Mouse (Mus musculus): ENCODE measurements at regions not wholly inside any gene's neighbourhood (a gene's known extent, or its start where the extent isn't known, plus 50 kb on each side); places are given as distances from the start of the nearest gene placed in this dataset.

DNA sequence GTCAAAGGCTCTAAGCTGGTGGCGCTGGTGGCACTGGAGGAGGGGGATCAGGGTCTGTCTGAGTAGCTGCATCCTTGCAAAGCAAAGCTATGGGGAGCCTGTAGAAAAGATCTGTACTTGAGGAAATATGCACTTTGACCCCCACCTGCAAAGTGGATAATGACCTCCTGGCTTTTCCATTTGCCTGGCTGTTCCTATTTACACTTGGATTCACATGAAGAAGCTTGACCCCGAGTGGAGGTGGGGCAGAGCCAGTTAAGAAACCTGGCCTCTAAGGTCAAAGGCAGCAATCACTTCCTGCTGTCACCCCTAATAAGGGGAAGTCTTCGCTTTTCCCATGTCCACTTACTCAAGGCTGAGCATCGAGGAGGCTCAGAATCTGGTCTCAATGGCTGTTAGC lies 145.7 kb upstream of the Fam19a5 start:
- ATAC-seq (replicated peaks; ENCODE audit: low FRiP score, low TSS enrichment, low read depth) (no peak), DNase-seq (ENCODE audit: low spot score) (no peak)
- WGBS: 66% methylated on average over 4 of the region's 4 CpGs
- Histone ChIP-seq H3K9me3 (ENCODE audit: control insufficient read depth, low read length) (no peaks in the 10 kb centered on the region), H3K4me3 (ENCODE audit: low read depth, low read length) (no peak overlapping the region), H3K27ac (ENCODE audit: low read depth) (no peak overlapping the region), H3K36me3 (ENCODE audit: control insufficient read depth, insufficient read depth, low read length) (no peaks in the 10 kb centered on the region), H3K9ac (ENCODE audit: low read length) (no peak overlapping the region), H3K4me2 (ENCODE audit: low read length) (no peak overlapping the region), H3K4me1 (replicated peaks; ENCODE audit: control insufficient read depth, insufficient read depth, low read length) (no peaks in the 10 kb centered on the region), H3K27me3 (replicated peaks; ENCODE audit: control insufficient read depth, insufficient read depth, low read length) (no peaks in the 10 kb centered on the region)

- Histone ChIP-seq H3K4me1 (replicated peaks; ENCODE audit: control insufficient read depth, insufficient read depth, low read length) (no peaks in the 10 kb centered on the region), H3K27ac (ENCODE audit: low read depth) (no peak overlapping the region), H3K27me3 (replicated peaks; ENCODE audit: control insufficient read depth, insufficient read depth, low read length) (no peaks in the 10 kb centered on the region), H3K4me3 (ENCODE audit: low read depth, low read length) (no peak overlapping the region), H3K36me3 (ENCODE audit: control insufficient read depth, insufficient read depth, low read length) (no peaks in the 10 kb centered on the region), H3K9ac (ENCODE audit: low read length) (no peak overlapping the region), H3K4me2 (ENCODE audit: low read length) (no peak overlapping the region), H3K9me3 (ENCODE audit: control insufficient read depth, low read length) (no peaks in the 10 kb centered on the region)
- DNase-seq (ENCODE audit: low spot score) (no peak), ATAC-seq (replicated peaks; ENCODE audit: low FRiP score, low TSS enrichment, low read depth) (no peak)
- WGBS: 87% methylated on average over 5 of the region's 5 CpGs
Measured at GRCm38 (mm10) chr15:87405689-87406088, 138.4 kb upstream of the Fam19a5 start.

DNA sequence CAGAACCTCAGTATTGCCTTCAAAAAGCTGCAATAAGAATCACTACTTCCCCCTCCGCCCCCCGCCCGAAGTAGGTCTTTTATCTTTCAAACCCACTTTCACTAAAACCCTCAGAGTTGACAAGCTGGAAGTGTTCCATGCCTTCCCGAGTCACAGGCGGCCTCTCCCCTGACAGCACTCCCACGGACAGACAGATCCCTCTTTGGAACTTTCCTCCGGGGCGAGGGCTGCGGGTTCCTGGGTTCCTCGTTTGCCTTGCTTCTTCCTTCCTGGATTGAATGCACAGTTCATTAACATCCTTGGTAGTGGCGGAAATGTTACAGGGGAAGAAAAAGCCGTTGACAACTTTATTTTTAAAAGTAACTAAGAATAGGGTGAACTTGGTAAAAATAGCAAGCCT lies 132.1 kb upstream of the Fam19a5 start:
- 60% methylated on average over 12 of the region's 12 CpGs for WGBS
- no peak for ATAC-seq (replicated peaks; ENCODE audit: low FRiP score, low TSS enrichment, low read depth)
- no peaks in the 10 kb centered on the region for H3K9me3 ChIP-seq (ENCODE audit: control insufficient read depth, low read length)

DNA sequence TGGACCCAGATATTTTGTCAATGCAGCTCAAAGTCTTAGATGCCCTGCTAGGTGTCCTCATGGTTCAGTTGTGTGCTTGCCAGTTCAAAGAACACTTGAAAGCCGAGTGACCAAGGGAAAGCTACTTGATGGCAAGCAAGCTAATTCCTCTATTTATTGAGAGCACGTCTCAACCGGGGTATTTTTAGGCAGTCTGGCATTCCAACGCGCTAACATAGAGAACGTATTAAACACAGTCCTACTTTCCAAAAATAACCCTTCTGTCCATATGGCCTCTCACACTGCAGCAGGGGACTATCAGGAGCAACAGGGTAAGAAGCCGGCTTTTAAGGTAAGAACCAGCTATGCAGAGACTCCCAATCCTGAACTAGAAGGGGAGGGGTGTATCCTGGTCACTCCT lies 128.1 kb upstream of the Fam19a5 start:
- ATAC-seq (replicated peaks; ENCODE audit: low FRiP score, low TSS enrichment, low read depth) (no peak), DNase-seq (ENCODE audit: low spot score) (no peak)
- no peak overlapping the region for H3K4me2 ChIP-seq (ENCODE audit: low read length)
- H3K36me3 ChIP-seq (ENCODE audit: control insufficient read depth, insufficient read depth, low read length): no peaks in the 10 kb centered on the region
- WGBS: 80% methylated on average over 7 of the region's 7 CpGs
- no peak overlapping the region for H3K9ac ChIP-seq (ENCODE audit: low read length)
- H3K27ac ChIP-seq (ENCODE audit: low read depth): no peak overlapping the region
- no peaks in the 10 kb centered on the region for H3K4me1 ChIP-seq (replicated peaks; ENCODE audit: control insufficient read depth, insufficient read depth, low read length)
- H3K9me3 ChIP-seq (ENCODE audit: control insufficient read depth, low read length): no peaks in the 10 kb centered on the region
- H3K4me3 ChIP-seq (ENCODE audit: low read depth, low read length): no peak overlapping the region
- no peaks in the 10 kb centered on the region for H3K27me3 ChIP-seq (replicated peaks; ENCODE audit: control insufficient read depth, insufficient read depth, low read length)

More for the DNA sequence above, 132.1 kb upstream of the Fam19a5 start:
- H3K4me1 ChIP-seq (replicated peaks; ENCODE audit: control insufficient read depth, insufficient read depth, low read length): no peaks in the 10 kb centered on the region
- no peaks in the 10 kb centered on the region for H3K27me3 ChIP-seq (replicated peaks; ENCODE audit: control insufficient read depth, insufficient read depth, low read length)
- no peak overlapping the region for H3K4me3 ChIP-seq (ENCODE audit: low read depth, low read length)
- H3K27ac ChIP-seq (ENCODE audit: low read depth): no peak overlapping the region
- no peak for DNase-seq (ENCODE audit: low spot score)
- no peaks in the 10 kb centered on the region for H3K36me3 ChIP-seq (ENCODE audit: control insufficient read depth, insufficient read depth, low read length)
- no peak overlapping the region for H3K4me2 ChIP-seq (ENCODE audit: low read length)
- H3K9ac ChIP-seq (ENCODE audit: low read length): no peak overlapping the region

GRCm38 (mm10) chr15:87421743-87422142 lies 122.4 kb upstream of the Fam19a5 start:
- H3K4me3 ChIP-seq (ENCODE audit: low read depth, low read length): no peak overlapping the region
- no peaks in the 10 kb centered on the region for H3K36me3 ChIP-seq (ENCODE audit: control insufficient read depth, insufficient read depth, low read length)
- no peak for DNase-seq (ENCODE audit: low spot score)
- H3K4me1 ChIP-seq (replicated peaks; ENCODE audit: control insufficient read depth, insufficient read depth, low read length): no peaks in the 10 kb centered on the region
- H3K9me3 ChIP-seq (ENCODE audit: control insufficient read depth, low read length): no peaks in the 10 kb centered on the region
- WGBS: 85% methylated on average over 4 of the region's 4 CpGs
- ATAC-seq (replicated peaks; ENCODE audit: low FRiP score, low TSS enrichment, low read depth): no peak
- H3K27ac ChIP-seq (ENCODE audit: low read depth): no peak overlapping the region
- H3K9ac ChIP-seq (ENCODE audit: low read length): no peak overlapping the region
- H3K27me3 ChIP-seq (replicated peaks; ENCODE audit: control insufficient read depth, insufficient read depth, low read length): no peaks in the 10 kb centered on the region
- no peak overlapping the region for H3K4me2 ChIP-seq (ENCODE audit: low read length)

GRCm38 (mm10) chr15:87433306-87433705 lies 110.8 kb upstream of the Fam19a5 start:
- Histone ChIP-seq H3K4me3 (ENCODE audit: low read depth, low read length) (no peak overlapping the region), H3K9me3 (ENCODE audit: control insufficient read depth, low read length) (no peaks in the 10 kb centered on the region), H3K4me2 (ENCODE audit: low read length) (no peak overlapping the region), H3K36me3 (ENCODE audit: control insufficient read depth, insufficient read depth, low read length) (no peaks in the 10 kb centered on the region), H3K4me1 (replicated peaks; ENCODE audit: control insufficient read depth, insufficient read depth, low read length) (no peaks in the 10 kb centered on the region), H3K27me3 (replicated peaks; ENCODE audit: control insufficient read depth, insufficient read depth, low read length) (no peaks in the 10 kb centered on the region), H3K9ac (ENCODE audit: low read length) (no peak overlapping the region), H3K27ac (ENCODE audit: low read depth) (no peak overlapping the region)
- 70% methylated on average over 6 of the region's 6 CpGs for WGBS
- DNase-seq (ENCODE audit: low spot score) (no peak), ATAC-seq (replicated peaks; ENCODE audit: low FRiP score, low TSS enrichment, low read depth) (no peak)

GRCm38 (mm10) chr15:87433901-87434300 lies 110.2 kb upstream of the Fam19a5 start:
- Histone ChIP-seq H3K4me3 (ENCODE audit: low read depth, low read length) (no peak overlapping the region), H3K9ac (ENCODE audit: low read length) (no peak overlapping the region), H3K9me3 (ENCODE audit: control insufficient read depth, low read length) (no peaks in the 10 kb centered on the region), H3K27ac (ENCODE audit: low read depth) (no peak overlapping the region), H3K27me3 (replicated peaks; ENCODE audit: control insufficient read depth, insufficient read depth, low read length) (no peaks in the 10 kb centered on the region), H3K36me3 (ENCODE audit: control insufficient read depth, insufficient read depth, low read length) (no peaks in the 10 kb centered on the region), H3K4me1 (replicated peaks; ENCODE audit: control insufficient read depth, insufficient read depth, low read length) (no peaks in the 10 kb centered on the region), H3K4me2 (ENCODE audit: low read length) (no peak overlapping the region)
- WGBS: 94% methylated on average over 12 of the region's 12 CpGs
- DNase-seq (ENCODE audit: low spot score): no peak
- no peak for ATAC-seq (replicated peaks; ENCODE audit: low FRiP score, low TSS enrichment, low read depth)

DNA sequence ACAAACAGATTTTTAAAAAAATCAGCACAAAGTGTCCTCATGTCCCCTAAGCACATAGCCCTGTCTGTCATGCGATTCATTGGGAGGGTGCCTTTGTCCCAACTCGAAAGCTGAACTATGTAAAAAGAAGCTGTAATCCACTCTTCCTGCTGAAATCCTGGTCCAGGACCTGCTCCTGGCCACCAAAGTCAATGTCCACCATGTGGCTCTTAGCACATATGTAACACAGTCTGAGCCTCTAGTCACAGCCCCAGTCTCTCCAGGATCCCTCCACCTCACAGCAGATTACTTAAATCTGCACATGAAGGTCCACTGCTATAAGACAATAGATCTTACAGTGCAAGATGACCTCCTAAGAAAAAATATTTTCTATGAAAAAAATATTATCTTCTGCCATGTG lies 108.5 kb upstream of the Fam19a5 start:
- H3K9ac ChIP-seq (ENCODE audit: low read length): no peak overlapping the region

GRCm38 (mm10) chr15:87437611-87438010 lies 106.5 kb upstream of the Fam19a5 start:
- no peak for ATAC-seq (replicated peaks; ENCODE audit: low FRiP score, low TSS enrichment, low read depth)
- no peaks in the 10 kb centered on the region for H3K9me3 ChIP-seq (ENCODE audit: control insufficient read depth, low read length)

More for the DNA sequence above, 108.5 kb upstream of the Fam19a5 start:
- ATAC-seq (replicated peaks; ENCODE audit: low FRiP score, low TSS enrichment, low read depth): no peak
- Histone ChIP-seq H3K4me1 (replicated peaks; ENCODE audit: control insufficient read depth, insufficient read depth, low read length) (no peaks in the 10 kb centered on the region), H3K27ac (ENCODE audit: low read depth) (no peak overlapping the region), H3K4me2 (ENCODE audit: low read length) (no peak overlapping the region), H3K9me3 (ENCODE audit: control insufficient read depth, low read length) (no peaks in the 10 kb centered on the region), H3K36me3 (ENCODE audit: control insufficient read depth, insufficient read depth, low read length) (no peaks in the 10 kb centered on the region), H3K27me3 (replicated peaks; ENCODE audit: control insufficient read depth, insufficient read depth, low read length) (no peaks in the 10 kb centered on the region), H3K4me3 (ENCODE audit: low read depth, low read length) (no peak overlapping the region)
- WGBS: 86% methylated on average over 2 of the region's 2 CpGs
- no peak for DNase-seq (ENCODE audit: low spot score)

More at GRCm38 (mm10) chr15:87437611-87438010, 106.5 kb upstream of the Fam19a5 start:
- DNase-seq (ENCODE audit: low spot score): no peak
- no peak overlapping the region for H3K27ac ChIP-seq (ENCODE audit: low read depth)
- H3K9ac ChIP-seq (ENCODE audit: low read length): no peak overlapping the region
- no peak overlapping the region for H3K4me2 ChIP-seq (ENCODE audit: low read length)
- no peaks in the 10 kb centered on the region for H3K36me3 ChIP-seq (ENCODE audit: control insufficient read depth, insufficient read depth, low read length)
- 82% methylated on average over 5 of the region's 5 CpGs for WGBS
- no peaks in the 10 kb centered on the region for H3K27me3 ChIP-seq (replicated peaks; ENCODE audit: control insufficient read depth, insufficient read depth, low read length)
- H3K4me1 ChIP-seq (replicated peaks; ENCODE audit: control insufficient read depth, insufficient read depth, low read length): no peaks in the 10 kb centered on the region
- no peak overlapping the region for H3K4me3 ChIP-seq (ENCODE audit: low read depth, low read length)
